Mouse (Mus musculus): ENCODE measurements at regions not wholly inside any gene's neighbourhood (a gene's known extent, or its start where the extent isn't known, plus 50 kb on each side); places are given as distances from the start of the nearest gene placed in this dataset.

GRCm38 (mm10) chr2:137853399-137854259, 402.7 kb upstream of the Btbd3 start:
- 51% methylated on average over 10 of the region's 10 CpGs for WGBS
- DNase-seq (ENCODE audit: low spot score): no peak

GRCm38 (mm10) chr2:137847901-137848300, 408.5 kb upstream of the Btbd3 start:
- H3K4me2 ChIP-seq (replicated peaks; ENCODE audit: low read depth): no peak overlapping the region
- no peak overlapping the region for H3K9ac ChIP-seq (ENCODE audit: low read length)
- ATAC-seq (ENCODE audit: low FRiP score, low TSS enrichment) (no peak), DNase-seq (ENCODE audit: low spot score) (no peak)
- WGBS: 25% methylated on average over 2 of the region's 2 CpGs
- no peaks in the 10 kb centered on the region for H3K27me3 ChIP-seq (ENCODE audit: control insufficient read depth, insufficient read depth, low read length)
- no peak overlapping the region for H3K4me3 ChIP-seq (ENCODE audit: low read depth, low read length)
- no peak overlapping the region for H3K27ac ChIP-seq (replicated peaks)
- no peaks in the 10 kb centered on the region for H3K4me1 ChIP-seq (replicated peaks; ENCODE audit: control insufficient read depth, insufficient read depth)
- no peaks in the 10 kb centered on the region for H3K9me3 ChIP-seq (ENCODE audit: control insufficient read depth, low read length)
- no peak for TF ChIP-seq CTCF (IDR thresholded peaks at IDR 0.05; ENCODE audit: low read depth)
- TF ChIP-seq EP300 (optimal IDR thresholded peaks at IDR 0.05): no peak
- H3K36me3 ChIP-seq (ENCODE audit: control insufficient read depth, insufficient read depth, low read length): no peaks in the 10 kb centered on the region

More at GRCm38 (mm10) chr2:137853399-137854259, 402.7 kb upstream of the Btbd3 start:
- H3K9ac ChIP-seq (ENCODE audit: low read length): no peak overlapping the region
- H3K4me3 ChIP-seq (ENCODE audit: low read depth, low read length): no peak overlapping the region
- H3K4me1 ChIP-seq (replicated peaks; ENCODE audit: control insufficient read depth, insufficient read depth): no peaks in the 10 kb centered on the region; the same call in 1 of the 2 replicates
- TF ChIP-seq EP300 (optimal IDR thresholded peaks at IDR 0.05) (no peak), CTCF (IDR thresholded peaks at IDR 0.05; ENCODE audit: low read depth) (no peak)
- H3K27me3 ChIP-seq (ENCODE audit: control insufficient read depth, insufficient read depth, low read length): no peaks in the 10 kb centered on the region
- no peak for ATAC-seq (ENCODE audit: low FRiP score, low TSS enrichment)
- H3K4me2 ChIP-seq (replicated peaks; ENCODE audit: low read depth): no peak overlapping the region
- H3K27ac ChIP-seq (replicated peaks): no peak overlapping the region
- H3K9me3 ChIP-seq (ENCODE audit: control insufficient read depth, low read length): no peaks in the 10 kb centered on the region
- H3K36me3 ChIP-seq (ENCODE audit: control insufficient read depth, insufficient read depth, low read length): no peaks in the 10 kb centered on the region

DNA sequence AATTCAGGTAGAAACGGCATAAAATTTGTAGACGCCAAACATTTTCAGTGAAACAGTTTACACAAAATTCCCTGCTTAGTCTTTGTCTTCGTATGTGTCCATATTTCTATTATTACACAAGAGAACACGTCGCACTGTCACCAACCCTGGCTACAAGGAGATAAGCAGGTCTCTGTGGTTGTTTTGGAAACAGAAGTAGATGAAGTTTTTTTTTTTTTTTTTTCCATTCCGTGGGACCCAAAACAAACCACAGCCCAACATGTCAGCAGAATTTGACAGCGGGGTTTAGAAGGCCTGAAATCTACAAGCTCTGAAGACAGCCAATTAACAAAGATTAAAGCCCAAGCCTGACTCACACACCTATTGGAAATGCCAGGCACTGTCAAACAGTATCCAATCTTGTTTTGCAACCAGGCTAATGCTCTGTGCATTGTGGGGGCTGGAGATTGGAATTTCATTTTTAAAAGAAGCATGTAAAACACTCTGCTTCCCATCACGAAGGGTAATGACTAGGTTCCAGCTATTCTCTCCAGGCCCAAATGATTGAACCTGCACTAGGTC, 428.5 kb upstream of the Btbd3 start:
- DNase-seq (ENCODE audit: low spot score) (no peak), ATAC-seq (ENCODE audit: low FRiP score, low TSS enrichment) (no peak)
- H3K4me1 ChIP-seq (replicated peaks; ENCODE audit: control insufficient read depth, insufficient read depth): no peaks in the 10 kb centered on the region
- WGBS: 65% methylated on average over 8 of the region's 8 CpGs
- H3K27ac ChIP-seq (replicated peaks): no peak overlapping the region
- H3K4me2 ChIP-seq (replicated peaks; ENCODE audit: low read depth): no peak overlapping the region
- TF ChIP-seq EP300 (optimal IDR thresholded peaks at IDR 0.05): no peak
- TF ChIP-seq CTCF (IDR thresholded peaks at IDR 0.05; ENCODE audit: low read depth): no peak
- H3K27me3 ChIP-seq (ENCODE audit: control insufficient read depth, insufficient read depth, low read length): no peaks in the 10 kb centered on the region
- no peak overlapping the region for H3K4me3 ChIP-seq (ENCODE audit: low read depth, low read length)
- H3K9ac ChIP-seq (ENCODE audit: low read length): no peak overlapping the region
- no peaks in the 10 kb centered on the region for H3K9me3 ChIP-seq (ENCODE audit: control insufficient read depth, low read length)
- H3K36me3 ChIP-seq (ENCODE audit: control insufficient read depth, insufficient read depth, low read length): no peaks in the 10 kb centered on the region

DNA sequence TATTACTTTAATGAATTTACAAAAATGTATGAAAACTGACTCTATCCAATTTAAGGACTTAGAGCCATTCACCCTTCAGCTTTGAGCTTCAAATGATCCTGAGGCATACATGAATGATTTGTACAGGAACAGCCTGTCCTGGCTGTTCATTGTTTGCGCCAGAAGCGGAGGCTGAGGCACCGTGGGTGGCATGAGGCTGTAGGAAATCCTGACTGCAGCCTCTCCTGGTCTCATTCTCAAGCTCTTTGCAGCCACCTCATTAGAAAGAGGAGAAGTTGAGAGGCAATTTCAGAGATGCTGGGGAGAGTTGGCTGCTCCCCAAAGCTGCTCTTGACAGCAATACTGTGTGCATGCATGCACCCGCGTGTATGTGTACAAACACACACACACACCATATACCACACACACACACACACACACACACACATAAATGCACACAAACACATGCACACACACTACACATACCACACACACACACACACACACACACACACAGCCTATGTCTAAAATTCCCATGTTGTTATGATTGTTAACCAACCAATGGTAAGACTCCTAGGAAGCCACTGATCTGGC, 434.9 kb upstream of the Btbd3 start:
- 73% methylated on average over 5 of the region's 5 CpGs for WGBS
- H3K4me3 ChIP-seq (ENCODE audit: low read depth, low read length): no peak overlapping the region
- no peaks in the 10 kb centered on the region for H3K36me3 ChIP-seq (ENCODE audit: control insufficient read depth, insufficient read depth, low read length)
- no peak overlapping the region for H3K27ac ChIP-seq (replicated peaks)
- H3K9ac ChIP-seq (ENCODE audit: low read length): no peak overlapping the region
- H3K4me2 ChIP-seq (replicated peaks; ENCODE audit: low read depth): no peak overlapping the region
- TF ChIP-seq EP300 (optimal IDR thresholded peaks at IDR 0.05) (no peak), CTCF (IDR thresholded peaks at IDR 0.05; ENCODE audit: low read depth) (no peak)
- DNase-seq (ENCODE audit: low spot score) (no peak), ATAC-seq (ENCODE audit: low FRiP score, low TSS enrichment) (no peak)
- H3K9me3 ChIP-seq (ENCODE audit: control insufficient read depth, low read length): no peaks in the 10 kb centered on the region
- no peaks in the 10 kb centered on the region for H3K4me1 ChIP-seq (replicated peaks; ENCODE audit: control insufficient read depth, insufficient read depth)
- no peaks in the 10 kb centered on the region for H3K27me3 ChIP-seq (ENCODE audit: control insufficient read depth, insufficient read depth, low read length)

DNA sequence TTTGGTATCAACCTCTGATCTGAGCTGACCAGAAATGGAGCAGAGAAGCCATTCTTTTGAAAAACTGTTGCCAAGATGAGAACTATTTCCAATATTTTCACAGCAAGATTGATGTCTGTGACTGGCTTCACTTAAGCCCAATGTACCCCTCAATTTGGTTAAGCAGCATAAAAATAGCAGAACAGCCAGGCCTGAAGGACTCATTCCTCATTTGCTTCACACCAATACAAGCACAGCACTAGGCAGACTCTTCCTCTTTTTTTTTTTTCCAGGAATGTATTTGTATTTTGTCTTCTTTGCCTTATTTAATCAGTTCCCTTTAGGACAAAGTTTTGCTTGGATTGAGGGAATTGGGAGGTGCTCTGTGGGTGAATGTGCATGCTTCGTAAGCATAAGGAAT, 441.4 kb upstream of the Btbd3 start:
- 87% methylated on average over 1 of the region's 1 CpGs for WGBS
- H3K27ac ChIP-seq (replicated peaks): no peak overlapping the region

More for the DNA sequence above, 441.4 kb upstream of the Btbd3 start:
- no peaks in the 10 kb centered on the region for H3K27me3 ChIP-seq (ENCODE audit: control insufficient read depth, insufficient read depth, low read length)
- H3K4me2 ChIP-seq (replicated peaks; ENCODE audit: low read depth): no peak overlapping the region
- TF ChIP-seq CTCF (IDR thresholded peaks at IDR 0.05; ENCODE audit: low read depth) (no peak), EP300 (optimal IDR thresholded peaks at IDR 0.05) (no peak)
- no peaks in the 10 kb centered on the region for H3K4me1 ChIP-seq (replicated peaks; ENCODE audit: control insufficient read depth, insufficient read depth)
- no peaks in the 10 kb centered on the region for H3K9me3 ChIP-seq (ENCODE audit: control insufficient read depth, low read length)
- H3K9ac ChIP-seq (ENCODE audit: low read length): no peak overlapping the region
- H3K4me3 ChIP-seq (ENCODE audit: low read depth, low read length): no peak overlapping the region
- no peak for ATAC-seq (ENCODE audit: low FRiP score, low TSS enrichment)
- DNase-seq (ENCODE audit: low spot score): no peak
- H3K36me3 ChIP-seq (ENCODE audit: control insufficient read depth, insufficient read depth, low read length): no peaks in the 10 kb centered on the region

Data from stomach, postnatal 0 days (tissue).